Mouse (Mus musculus): ENCODE results near the gene Nr2e1. TPM values are rescaled to one million over a fixed set of nuclear protein-coding genes. Genes with fewer than 3 reads are reported as not detected.

Gene Nr2e1
- polyA plus RNA-seq, 1 experiment from 2014 or later = not detected

- no peaks in the 10 kb centered on the region for H3K36me3 ChIP-seq (ENCODE audit: control insufficient read depth, insufficient read depth, low read length)
- 0% methylated on average over 26 of the region's 40 CpGs for WGBS
- peak overlapping the region; percentile 28 for H3K4me3 ChIP-seq (ENCODE audit: low read depth, low read length)
- DNase-seq (ENCODE audit: low spot score) (peak; percentile 77), ATAC-seq (ENCODE audit: insufficient read depth, low FRiP score, low TSS enrichment) (peak; percentile 61; the same call in 1 of the 2 replicates)
- no peak overlapping the region for H3K9ac ChIP-seq (ENCODE audit: low read length)
- H3K4me1 ChIP-seq (ENCODE audit: control insufficient read depth, insufficient read depth, low read length) = peaks cover 4% of the 10 kb centered on the region; the same call in 1 of the 2 replicates
- peaks cover 84% of the 10 kb centered on the region for H3K27me3 ChIP-seq (ENCODE audit: control insufficient read depth, insufficient read depth, low read length)
- no peaks in the 10 kb centered on the region for H3K9me3 ChIP-seq (ENCODE audit: control insufficient read depth, low read length)
- no peak overlapping the region for H3K27ac ChIP-seq (ENCODE audit: low read depth, low read length)
- peak overlapping the region; percentile 50 for H3K4me2 ChIP-seq (ENCODE audit: low read depth)
Measured at GRCm38 (mm10) chr10:42613639-42614381, 30.4 kb upstream of the Nr2e1 start.

DNA sequence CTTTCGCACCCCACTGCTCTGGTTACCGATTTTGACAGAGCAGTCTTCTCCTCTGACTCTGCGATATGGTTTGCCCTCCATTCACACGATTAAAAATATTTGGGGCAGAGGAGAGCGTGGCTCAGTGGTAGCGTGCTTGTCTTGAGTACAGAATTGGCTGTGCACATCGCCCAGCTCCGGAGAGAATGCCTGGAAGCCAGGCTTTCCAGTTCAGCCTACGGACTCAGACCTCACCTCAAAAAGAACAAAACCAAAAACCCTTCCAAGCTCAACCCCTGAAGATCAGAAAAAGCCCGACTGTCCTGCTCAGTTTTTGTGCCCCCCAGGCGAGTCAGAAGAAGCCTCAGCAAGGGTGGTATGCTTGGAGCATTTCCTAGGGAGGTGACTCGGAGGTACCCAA lies 29.6 kb upstream of the Nr2e1 start:
- Histone ChIP-seq H3K36me3 (ENCODE audit: control insufficient read depth, insufficient read depth, low read length) (no peaks in the 10 kb centered on the region), H3K9me3 (ENCODE audit: control insufficient read depth, low read length) (no peaks in the 10 kb centered on the region), H3K27ac (ENCODE audit: low read depth, low read length) (no peak overlapping the region), H3K27me3 (ENCODE audit: control insufficient read depth, insufficient read depth, low read length) (peaks cover 77% of the 10 kb centered on the region), H3K9ac (ENCODE audit: low read length) (no peak overlapping the region), H3K4me2 (ENCODE audit: low read depth) (no peak overlapping the region), H3K4me1 (ENCODE audit: control insufficient read depth, insufficient read depth, low read length) (peaks cover 4% of the 10 kb centered on the region; the same call in 1 of the 2 replicates), H3K4me3 (ENCODE audit: low read depth, low read length) (no peak overlapping the region)
- ATAC-seq (ENCODE audit: insufficient read depth, low FRiP score, low TSS enrichment) = no peak
- 4% methylated on average over 12 of the region's 12 CpGs for whole genome bisulfite sequencing
- DNase-seq (ENCODE audit: low spot score) = no peak

GRCm38 (mm10) chr10:42606757-42607156 lies 23.3 kb upstream of the Nr2e1 start:
- Histone ChIP-seq H3K4me3 (ENCODE audit: low read depth, low read length) (no peak overlapping the region), H3K9ac (ENCODE audit: low read length) (no peak overlapping the region), H3K9me3 (ENCODE audit: control insufficient read depth, low read length) (peaks cover 5% of the 10 kb centered on the region; the same call in 1 of the 2 replicates), H3K27me3 (ENCODE audit: control insufficient read depth, insufficient read depth, low read length) (peaks cover 23% of the 10 kb centered on the region), H3K4me1 (ENCODE audit: control insufficient read depth, insufficient read depth, low read length) (no peaks in the 10 kb centered on the region), H3K4me2 (ENCODE audit: low read depth) (no peak overlapping the region), H3K36me3 (ENCODE audit: control insufficient read depth, insufficient read depth, low read length) (no peaks in the 10 kb centered on the region), H3K27ac (ENCODE audit: low read depth, low read length) (no peak overlapping the region)
- ATAC-seq (ENCODE audit: insufficient read depth, low FRiP score, low TSS enrichment) (no peak), DNase-seq (ENCODE audit: low spot score) (no peak)
- 78% methylated on average over 4 of the region's 4 CpGs for WGBS

DNA sequence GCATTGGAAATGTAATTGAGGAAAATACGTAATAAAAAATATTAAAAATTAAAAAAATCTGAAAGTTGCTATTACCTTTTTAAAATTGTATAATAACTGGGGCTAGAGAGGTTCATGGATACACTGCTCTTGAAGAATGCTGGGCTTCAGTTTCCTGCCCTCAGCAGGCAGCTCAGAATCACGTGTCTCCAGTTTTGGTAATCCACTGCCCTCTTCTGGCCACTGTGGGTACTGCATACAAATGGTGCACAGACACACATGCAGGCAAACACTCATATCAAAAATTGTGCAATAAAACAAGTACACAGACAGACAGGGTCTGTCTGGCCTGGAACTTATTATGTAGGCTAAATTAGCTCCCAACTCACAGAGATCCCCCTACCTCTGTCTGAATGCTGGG lies 21.4 kb upstream of the Nr2e1 start:
- Histone ChIP-seq H3K4me3 (ENCODE audit: low read depth, low read length) (no peak overlapping the region), H3K4me2 (ENCODE audit: low read depth) (no peak overlapping the region), H3K9ac (ENCODE audit: low read length) (no peak overlapping the region), H3K27ac (ENCODE audit: low read depth, low read length) (no peak overlapping the region), H3K36me3 (ENCODE audit: control insufficient read depth, insufficient read depth, low read length) (no peaks in the 10 kb centered on the region), H3K4me1 (ENCODE audit: control insufficient read depth, insufficient read depth, low read length) (no peaks in the 10 kb centered on the region), H3K9me3 (ENCODE audit: control insufficient read depth, low read length) (peaks cover 5% of the 10 kb centered on the region; the same call in 1 of the 2 replicates), H3K27me3 (ENCODE audit: control insufficient read depth, insufficient read depth, low read length) (0 out of 2 replicates have a peak, but pooled peaks cover 8% of the 10 kb centered on the region)
- ATAC-seq (ENCODE audit: insufficient read depth, low FRiP score, low TSS enrichment) = no peak
- WGBS = 66% methylated on average over 2 of the region's 2 CpGs
- DNase-seq (ENCODE audit: low spot score) = no peak

- no peak for ATAC-seq (ENCODE audit: insufficient read depth, low FRiP score, low TSS enrichment)
- Histone ChIP-seq H3K27ac (ENCODE audit: low read depth, low read length) (no peak overlapping the region), H3K4me1 (ENCODE audit: control insufficient read depth, insufficient read depth, low read length) (no peaks in the 10 kb centered on the region), H3K9me3 (ENCODE audit: control insufficient read depth, low read length) (peaks cover 5% of the 10 kb centered on the region; the same call in 1 of the 2 replicates), H3K27me3 (ENCODE audit: control insufficient read depth, insufficient read depth, low read length) (peaks cover 9% of the 10 kb centered on the region), H3K4me3 (ENCODE audit: low read depth, low read length) (no peak overlapping the region), H3K36me3 (ENCODE audit: control insufficient read depth, insufficient read depth, low read length) (no peaks in the 10 kb centered on the region), H3K4me2 (ENCODE audit: low read depth) (no peak overlapping the region), H3K9ac (ENCODE audit: low read length) (no peak overlapping the region)
- WGBS = 26% methylated on average over 10 of the region's 10 CpGs
- peak; percentile 45 for DNase-seq (ENCODE audit: low spot score)
Measured at GRCm38 (mm10) chr10:42601556-42601955, 18.1 kb upstream of the Nr2e1 start.

DNA sequence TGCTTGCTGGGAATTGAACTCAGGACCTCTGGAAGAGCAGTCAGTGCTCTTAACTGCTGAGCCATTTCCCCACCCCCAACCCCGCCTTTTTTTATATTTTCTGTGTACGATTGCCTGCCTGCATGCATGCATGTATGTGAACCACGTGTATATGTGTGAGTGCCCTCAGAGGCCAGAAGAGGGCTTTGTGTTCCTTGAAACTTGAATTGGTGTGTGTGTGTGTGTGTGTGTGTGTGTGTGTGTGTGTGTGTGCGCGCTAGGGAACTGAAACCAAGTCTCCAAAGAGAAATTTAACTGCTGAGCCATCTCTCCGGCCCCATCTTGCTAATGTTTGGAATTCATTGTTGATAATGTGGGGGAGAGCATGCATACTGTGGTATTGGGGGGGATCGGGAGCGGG lies 15.2 kb upstream of the Nr2e1 start:
- H3K4me3 ChIP-seq (ENCODE audit: low read depth, low read length) = no peak overlapping the region
- no peak overlapping the region for H3K27ac ChIP-seq (ENCODE audit: low read depth, low read length)
- no peak overlapping the region for H3K9ac ChIP-seq (ENCODE audit: low read length)
- H3K27me3 ChIP-seq (ENCODE audit: control insufficient read depth, insufficient read depth, low read length) = peaks cover 35% of the 10 kb centered on the region
- H3K4me1 ChIP-seq (ENCODE audit: control insufficient read depth, insufficient read depth, low read length) = no peaks in the 10 kb centered on the region
- no peak overlapping the region for H3K4me2 ChIP-seq (ENCODE audit: low read depth)
- no peak for DNase-seq (ENCODE audit: low spot score)
- no peaks in the 10 kb centered on the region for H3K9me3 ChIP-seq (ENCODE audit: control insufficient read depth, low read length)
- WGBS = 85% methylated on average over 8 of the region's 8 CpGs
- no peak for ATAC-seq (ENCODE audit: insufficient read depth, low FRiP score, low TSS enrichment)
- H3K36me3 ChIP-seq (ENCODE audit: control insufficient read depth, insufficient read depth, low read length) = no peaks in the 10 kb centered on the region

- no peaks in the 10 kb centered on the region for H3K9me3 ChIP-seq (ENCODE audit: control insufficient read depth, low read length)
- DNase-seq (ENCODE audit: low spot score) (no peak), ATAC-seq (ENCODE audit: insufficient read depth, low FRiP score, low TSS enrichment) (no peak)
- H3K4me2 ChIP-seq (ENCODE audit: low read depth) = no peak overlapping the region
- 5% methylated on average over 7 of the region's 7 CpGs for WGBS
- no peak overlapping the region for H3K9ac ChIP-seq (ENCODE audit: low read length)
- H3K4me1 ChIP-seq (ENCODE audit: control insufficient read depth, insufficient read depth, low read length) = peaks cover 14% of the 10 kb centered on the region; the same call in 1 of the 2 replicates
- no peaks in the 10 kb centered on the region for H3K36me3 ChIP-seq (ENCODE audit: control insufficient read depth, insufficient read depth, low read length)
- no peak overlapping the region for H3K4me3 ChIP-seq (ENCODE audit: low read depth, low read length)
- H3K27me3 ChIP-seq (ENCODE audit: control insufficient read depth, insufficient read depth, low read length) = peaks cover 84% of the 10 kb centered on the region
- H3K27ac ChIP-seq (ENCODE audit: low read depth, low read length) = no peak overlapping the region
Measured at GRCm38 (mm10) chr10:42593201-42593600, 9.8 kb upstream of the Nr2e1 start.

DNA sequence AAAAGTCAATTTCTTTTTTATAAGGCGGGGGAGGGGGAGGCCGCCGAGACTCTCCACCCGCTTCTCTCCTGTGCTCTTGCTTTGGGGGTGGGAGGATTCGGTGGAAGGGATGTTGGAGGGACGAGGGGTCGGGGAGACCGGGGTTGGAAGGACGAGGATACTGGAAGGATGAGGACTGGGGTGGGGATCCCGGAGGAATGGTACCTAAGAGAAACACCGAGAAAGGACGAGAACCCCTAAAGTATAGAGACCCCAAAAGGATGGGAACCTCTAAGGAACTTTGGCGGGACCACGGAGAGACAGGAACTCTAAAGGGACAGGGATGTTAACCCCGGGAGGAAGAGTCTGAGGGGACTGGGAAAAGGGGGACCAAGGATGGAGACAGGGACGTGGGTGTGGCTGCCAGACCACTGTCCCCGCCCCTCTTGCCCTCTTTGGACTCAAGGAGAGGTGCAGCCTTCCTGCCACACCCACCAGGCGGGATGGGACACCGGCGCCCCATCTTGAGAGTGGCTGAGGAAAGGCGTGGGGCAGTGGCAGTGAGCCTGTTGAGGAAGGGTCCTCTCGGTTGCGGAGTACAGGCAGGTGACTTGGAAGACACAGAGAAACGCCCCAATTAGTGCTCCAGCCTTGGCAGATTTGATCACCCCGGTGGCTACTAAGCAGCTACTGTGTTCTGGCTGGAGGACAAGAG lies 8.7 kb upstream of the Nr2e1 start:
- ATAC-seq (ENCODE audit: insufficient read depth, low FRiP score, low TSS enrichment) = peak; percentile 45
- H3K27ac ChIP-seq (ENCODE audit: low read depth, low read length) = no peak overlapping the region
- H3K36me3 ChIP-seq (ENCODE audit: control insufficient read depth, insufficient read depth, low read length) = no peaks in the 10 kb centered on the region
- DNase-seq (ENCODE audit: low spot score) = peak; percentile 48
- peaks cover 90% of the 10 kb centered on the region for H3K27me3 ChIP-seq (ENCODE audit: control insufficient read depth, insufficient read depth, low read length)
- H3K4me1 ChIP-seq (ENCODE audit: control insufficient read depth, insufficient read depth, low read length) = peaks cover 14% of the 10 kb centered on the region; the same call in 1 of the 2 replicates
- H3K4me2 ChIP-seq (ENCODE audit: low read depth) = peak overlapping the region; percentile 42
- no peaks in the 10 kb centered on the region for H3K9me3 ChIP-seq (ENCODE audit: control insufficient read depth, low read length)
- no peak overlapping the region for H3K9ac ChIP-seq (ENCODE audit: low read length)
- 1% methylated on average over 25 of the region's 25 CpGs for WGBS
- H3K4me3 ChIP-seq (ENCODE audit: low read depth, low read length) = peak overlapping the region; percentile 19

Measured in neural tube, embryonic 11.5 days (tissue).